Mouse (Mus musculus) midbrain, embryonic 13.5 days (tissue): ENCODE results near the gene Serac1. TPM values are rescaled to one million over a fixed set of nuclear protein-coding genes. Genes with fewer than 3 reads are reported as not detected.

ENCODE experiments used
- ATAC-seq: fragments of 200-750 bp; cut with Nextera tagmentation; 2 replicates; pipeline ENCODE4 v1.8.0; 2017; ENCODE audit warnings: mild to moderate bottlenecking, moderate TSS enrichment, moderate library complexity
- H3K27ac ChIP-seq: fragments of 300-500 bp; sonication (generic); 2 replicates; pipeline ENCODE4 v1.5.1; 2015; ENCODE audit warnings: inconsistent platforms, mild to moderate bottlenecking, moderate library complexity
- H3K27me3 ChIP-seq: fragments of 300-500 bp; sonication (generic); 2 replicates; pipeline ENCODE4 v1.6.1; 2015; ENCODE audit warnings: mild to moderate bottlenecking, inconsistent platforms
- H3K36me3 ChIP-seq: fragments of 300-500 bp; sonication (generic); 2 replicates; pipeline ENCODE4 v1.6.1; 2015; ENCODE audit warnings: mild to moderate bottlenecking, inconsistent platforms
- H3K4me1 ChIP-seq: fragments of 300-500 bp; sonication (generic); replicated peaks from 2 replicates; pipeline ENCODE4 v1.6.1; 2015; ENCODE audit warnings: inconsistent platforms
- H3K4me2 ChIP-seq: fragments of 300-500 bp; sonication (generic); replicated peaks from 2 replicates; pipeline ENCODE4 v1.6.1; 2015; ENCODE audit warnings: moderate library complexity, mild to moderate bottlenecking, inconsistent platforms
- H3K4me3 ChIP-seq: fragments of 300-500 bp; sonication (generic); replicated peaks from 2 replicates; pipeline ENCODE4 v1.5.1; 2015; ENCODE audit warnings: mild to moderate bottlenecking, inconsistent platforms
- H3K9ac ChIP-seq: fragments of 300-500 bp; sonication (generic); replicated peaks from 2 replicates; pipeline ENCODE4 v1.6.1; 2015; ENCODE audit warnings: mild to moderate bottlenecking, inconsistent platforms
- H3K9me3 ChIP-seq: fragments of 300-500 bp; sonication (generic); 2 replicates; pipeline ENCODE4 v1.6.1; 2016; ENCODE audit warnings: mild to moderate bottlenecking, inconsistent platforms
- WGBS: fragments of 180-500 bp; shearing (Covaris S2); methylation state at CpG from one replicate; pipeline ENCODE4 v1.1.7; 2015; 5-methylcytosine and 5-hydroxymethylcytosine counted together
- polyA plus RNA-seq: library from polyadenylated mRNA; unstranded; fragments of >200 nt; fragmentation: Nextera tagmentation; extraction: Ambion mirVana; gene quantifications from 2 replicates; pipeline ENCODE4 v1.2.1, GENCODE M21; 2015

Serac1 gene
- polyA plus RNA-seq, 1 experiment from 2014 or later = 10.9 TPM

DNA sequence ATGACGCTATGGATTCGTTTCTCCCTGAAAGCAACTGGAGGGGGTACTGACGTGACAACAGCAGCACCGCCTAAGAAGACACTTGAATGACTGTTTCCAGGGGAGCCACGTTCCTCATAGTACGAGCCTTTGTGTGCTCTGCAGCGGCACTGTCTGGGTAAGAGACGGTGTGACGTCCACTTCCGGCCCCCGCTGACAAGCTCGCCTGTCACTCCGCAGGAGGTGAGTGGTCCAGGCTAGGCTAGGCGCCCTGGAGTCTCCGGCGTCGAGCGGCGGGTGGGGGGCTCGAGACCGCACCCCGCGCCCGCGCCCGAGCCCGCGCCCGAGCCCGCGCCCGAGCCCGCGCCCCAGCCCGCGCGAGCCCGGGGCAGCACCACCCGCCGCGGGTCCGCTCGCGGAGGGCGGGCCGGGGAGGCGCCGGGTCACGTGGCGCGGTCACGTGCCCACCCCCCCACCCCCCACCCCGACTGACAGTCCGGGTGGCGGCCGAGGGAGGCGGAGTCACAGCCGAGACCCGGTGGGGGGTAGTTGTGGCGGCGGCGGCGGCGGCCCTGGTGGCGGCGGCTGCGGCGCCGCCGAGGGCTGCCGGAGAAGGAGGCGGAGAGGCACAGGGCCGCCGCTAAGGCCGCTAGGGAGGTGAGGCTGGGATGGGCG, 26.9 kb upstream of the Serac1 start, which contains the start of gene Tulp4:
TSS of gene Tulp4 (plus strand) at position 77 of the 654 bp plus-strand sequence.
- Histone ChIP-seq H3K4me3 (peak within 1 kb of the TSS; percentile 94), H3K27me3 (no peaks in the 10 kb centered on the region; the same call in 1 of the 2 replicates), H3K4me1 (peaks cover 34% of the 10 kb centered on the region), H3K27ac (peak within 1 kb of the TSS; percentile 99), H3K36me3 (peaks cover 9% of the 10 kb centered on the region; the same call in 1 of the 2 replicates), H3K9me3 (no peaks in the 10 kb centered on the region), H3K9ac (peak within 1 kb of the TSS; percentile 98), H3K4me2 (peak within 1 kb of the TSS; percentile 91)
- WGBS = under 1% methylated on average over 53 of the region's 76 CpGs
- peak; percentile 99 for ATAC-seq

DNA sequence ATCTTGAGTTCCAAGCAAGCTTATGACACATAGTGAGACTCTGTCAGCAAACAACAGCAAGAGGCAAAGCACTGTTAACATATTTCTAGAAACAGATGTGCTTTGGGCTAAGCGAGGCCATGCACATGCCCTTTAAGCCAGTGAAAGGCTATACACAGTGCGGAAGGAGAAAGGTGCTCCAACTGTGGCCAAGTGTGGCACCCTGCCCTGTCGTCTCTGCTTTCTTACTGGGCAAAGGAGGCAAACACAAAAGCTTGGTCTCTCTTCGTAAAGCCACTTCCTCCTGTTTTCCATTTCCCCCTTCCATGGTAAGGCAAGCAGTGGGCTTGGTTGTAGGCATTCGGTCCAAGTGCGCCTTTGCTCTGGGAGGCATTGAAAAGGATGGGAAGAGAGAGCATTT, 24.0 kb upstream of the Serac1 start:
- H3K4me3 ChIP-seq = no peak overlapping the region
- H3K36me3 ChIP-seq = no peaks in the 10 kb centered on the region
- no peak overlapping the region for H3K9ac ChIP-seq
- WGBS = 81% methylated on average over 6 of the region's 6 CpGs
- H3K27ac ChIP-seq = no peak overlapping the region
- no peak for ATAC-seq
- no peaks in the 10 kb centered on the region for H3K9me3 ChIP-seq
- peaks cover 14% of the 10 kb centered on the region for H3K4me1 ChIP-seq
- H3K27me3 ChIP-seq = no peaks in the 10 kb centered on the region; the same call in 1 of the 2 replicates
- no peak overlapping the region for H3K4me2 ChIP-seq

DNA sequence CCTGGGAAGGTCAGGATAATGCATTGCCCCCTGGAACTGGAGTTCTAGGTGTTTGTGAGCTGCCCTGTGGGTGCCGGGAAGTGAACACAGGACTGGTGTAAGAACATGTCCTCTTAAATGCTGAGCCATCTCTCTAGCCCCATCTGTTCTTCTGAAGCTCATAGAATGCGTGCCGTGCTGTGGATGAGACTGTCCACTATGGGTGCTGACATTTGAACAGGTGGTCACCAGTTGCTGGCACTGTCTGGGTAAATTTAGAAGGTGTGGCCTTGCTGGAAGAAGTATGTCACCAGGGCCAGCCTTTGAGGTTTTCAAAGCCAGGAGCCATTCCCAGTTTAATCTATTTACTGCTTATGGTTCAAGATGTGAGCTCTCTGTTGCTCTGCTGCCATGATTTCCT, 22.7 kb upstream of the Serac1 start:
- no peak for ATAC-seq
- H3K4me1 ChIP-seq = peaks cover 6% of the 10 kb centered on the region; the same call in 1 of the 2 replicates
- H3K27ac ChIP-seq = no peak overlapping the region
- H3K27me3 ChIP-seq = no peaks in the 10 kb centered on the region; the same call in 1 of the 2 replicates
- no peaks in the 10 kb centered on the region for H3K9me3 ChIP-seq
- H3K9ac ChIP-seq = no peak overlapping the region
- no peak overlapping the region for H3K4me2 ChIP-seq
- 87% methylated on average over 3 of the region's 3 CpGs for whole genome bisulfite sequencing
- no peaks in the 10 kb centered on the region for H3K36me3 ChIP-seq
- no peak overlapping the region for H3K4me3 ChIP-seq

DNA sequence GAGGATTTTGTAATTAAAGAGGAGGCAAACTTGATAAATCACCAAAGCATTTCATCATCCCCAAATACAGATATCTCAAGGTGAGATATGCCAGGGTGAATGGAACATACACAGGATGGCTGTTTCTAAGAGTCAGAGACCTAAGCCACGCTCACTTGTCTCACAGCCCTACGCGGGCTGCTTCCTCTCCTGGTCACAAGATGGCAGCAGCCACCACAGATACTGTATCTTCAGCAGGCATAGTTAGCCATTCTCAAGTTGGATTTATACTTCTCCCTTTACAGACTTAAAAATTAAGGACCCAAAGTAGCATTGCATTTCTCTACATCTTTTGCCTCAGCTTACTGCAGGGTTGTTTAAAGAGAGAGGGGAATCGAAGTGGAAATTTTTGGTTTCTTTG, 18.3 kb upstream of the Serac1 start:
- no peak for ATAC-seq
- H3K4me1 ChIP-seq = no peaks in the 10 kb centered on the region
- WGBS = 33% methylated on average over 4 of the region's 4 CpGs

DNA sequence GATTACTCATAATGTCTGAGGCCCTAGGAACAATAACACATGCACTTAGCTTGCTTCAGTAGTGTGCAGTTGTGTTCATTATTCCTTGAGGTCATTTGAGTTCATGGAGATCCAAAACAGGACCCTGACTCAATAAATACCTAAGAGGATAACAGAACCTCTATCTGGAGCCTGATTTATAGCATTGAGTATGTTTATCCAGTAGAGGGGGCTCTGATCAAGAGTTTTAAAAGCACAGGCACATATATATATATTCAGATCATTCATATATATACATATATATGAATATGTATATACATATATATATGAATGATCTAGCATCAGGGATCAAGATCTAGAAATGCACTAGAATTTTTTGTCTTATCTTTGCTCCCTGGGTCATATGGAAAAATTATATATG, 16.0 kb upstream of the Serac1 start:
- H3K27me3 ChIP-seq = no peaks in the 10 kb centered on the region
- no peaks in the 10 kb centered on the region for H3K9me3 ChIP-seq
- H3K9ac ChIP-seq = no peak overlapping the region
- H3K4me3 ChIP-seq = no peak overlapping the region
- no peak overlapping the region for H3K27ac ChIP-seq
- H3K36me3 ChIP-seq = 0 out of 2 replicates have a peak, but pooled peaks cover 6% of the 10 kb centered on the region
- no peaks in the 10 kb centered on the region for H3K4me1 ChIP-seq
- no peak for ATAC-seq
- no peak overlapping the region for H3K4me2 ChIP-seq

More for the DNA sequence above, 18.3 kb upstream of the Serac1 start:
- Histone ChIP-seq H3K4me3 (no peak overlapping the region), H3K36me3 (no peaks in the 10 kb centered on the region), H3K27ac (no peak overlapping the region), H3K4me2 (no peak overlapping the region), H3K9me3 (no peaks in the 10 kb centered on the region), H3K9ac (no peak overlapping the region), H3K27me3 (no peaks in the 10 kb centered on the region)

DNA sequence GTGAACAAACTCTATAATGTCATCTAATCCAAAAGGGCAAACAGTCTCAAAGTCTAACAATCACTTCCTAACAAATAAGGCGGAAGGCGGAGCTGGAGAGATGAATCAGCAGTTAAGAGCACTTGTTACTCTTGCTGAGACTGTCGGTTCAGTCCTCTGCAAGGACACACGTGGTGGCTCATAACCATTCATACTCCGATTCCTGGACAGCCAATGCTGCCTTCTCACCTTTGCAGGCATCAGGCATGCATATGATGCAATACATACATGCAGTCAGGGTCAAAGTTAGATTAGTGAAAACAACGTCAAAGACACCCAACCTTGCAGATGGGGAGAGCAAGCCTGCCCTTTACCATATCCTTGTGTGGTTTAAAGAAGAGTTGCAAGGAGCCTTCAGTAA, 12.1 kb upstream of the Serac1 start:
- no peaks in the 10 kb centered on the region for H3K27me3 ChIP-seq
- no peak for ATAC-seq
- no peak overlapping the region for H3K4me2 ChIP-seq
- H3K9ac ChIP-seq = no peak overlapping the region
- H3K4me3 ChIP-seq = no peak overlapping the region
- 90% methylated on average over 6 of the region's 6 CpGs for WGBS
- no peak overlapping the region for H3K27ac ChIP-seq
- H3K36me3 ChIP-seq = peaks cover 28% of the 10 kb centered on the region
- no peaks in the 10 kb centered on the region for H3K9me3 ChIP-seq
- no peaks in the 10 kb centered on the region for H3K4me1 ChIP-seq

DNA sequence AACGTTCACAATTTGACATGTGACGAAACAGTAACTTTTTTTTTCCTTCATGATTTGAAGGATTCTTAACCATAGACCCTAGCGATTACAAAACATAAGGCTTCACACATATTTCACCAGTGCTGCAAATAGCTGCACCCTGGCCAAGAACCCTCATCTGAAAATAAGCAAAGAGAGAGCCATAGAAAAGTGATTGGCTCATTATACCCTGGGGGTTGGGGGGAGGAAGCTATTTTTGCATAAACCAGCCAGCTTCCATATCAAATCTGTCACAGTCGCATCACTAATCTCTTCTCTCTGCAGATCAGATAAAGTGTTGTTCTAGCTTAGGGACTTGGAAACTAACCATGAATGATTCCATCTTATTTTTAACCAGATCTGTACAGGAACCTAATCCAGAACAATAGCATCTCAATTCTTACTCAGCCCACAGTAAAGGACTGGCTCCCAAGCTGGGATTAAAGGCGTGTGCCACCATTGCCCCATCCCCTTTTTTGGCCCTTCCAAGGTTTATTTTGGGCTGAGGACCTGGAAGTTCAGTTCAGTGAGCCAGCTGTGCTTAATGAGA, 3.9 kb upstream of the Serac1 start:
- no peak overlapping the region for H3K4me2 ChIP-seq
- peaks cover 29% of the 10 kb centered on the region for H3K4me1 ChIP-seq
- H3K27me3 ChIP-seq = no peaks in the 10 kb centered on the region
- peaks cover 41% of the 10 kb centered on the region for H3K36me3 ChIP-seq
- no peaks in the 10 kb centered on the region for H3K9me3 ChIP-seq
- H3K27ac ChIP-seq = no peak overlapping the region
- no peak overlapping the region for H3K9ac ChIP-seq
- H3K4me3 ChIP-seq = no peak overlapping the region
- ATAC-seq = no peak
- 87% methylated on average over 5 of the region's 5 CpGs for WGBS

DNA sequence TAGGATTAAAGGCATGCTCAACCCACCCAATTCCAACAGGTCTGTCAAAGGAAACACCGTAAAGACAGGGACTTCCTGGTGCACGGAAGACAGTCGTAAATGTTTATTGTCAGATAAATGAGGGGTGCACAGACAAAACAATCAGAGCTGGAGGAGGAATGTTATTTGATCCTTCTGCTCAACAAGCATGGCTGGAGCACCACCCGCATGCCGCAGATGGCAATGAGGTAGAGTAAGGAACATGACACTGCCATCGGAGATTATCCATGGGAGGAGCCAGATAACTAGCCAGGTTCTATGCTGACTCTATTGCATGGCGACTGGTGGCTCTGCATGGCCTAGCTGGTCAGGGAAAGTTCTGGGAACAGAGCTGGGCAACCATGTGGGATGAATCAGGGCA, 6.1 kb downstream of the Serac1 start:
- Histone ChIP-seq H3K9me3 (no peaks in the 10 kb centered on the region), H3K27me3 (no peaks in the 10 kb centered on the region), H3K4me3 (no peak overlapping the region), H3K27ac (no peak overlapping the region), H3K4me2 (no peak overlapping the region), H3K4me1 (peaks cover 5% of the 10 kb centered on the region), H3K36me3 (peaks cover 55% of the 10 kb centered on the region), H3K9ac (no peak overlapping the region)
- whole genome bisulfite sequencing = 93% methylated on average over 7 of the region's 7 CpGs
- no peak for ATAC-seq

DNA sequence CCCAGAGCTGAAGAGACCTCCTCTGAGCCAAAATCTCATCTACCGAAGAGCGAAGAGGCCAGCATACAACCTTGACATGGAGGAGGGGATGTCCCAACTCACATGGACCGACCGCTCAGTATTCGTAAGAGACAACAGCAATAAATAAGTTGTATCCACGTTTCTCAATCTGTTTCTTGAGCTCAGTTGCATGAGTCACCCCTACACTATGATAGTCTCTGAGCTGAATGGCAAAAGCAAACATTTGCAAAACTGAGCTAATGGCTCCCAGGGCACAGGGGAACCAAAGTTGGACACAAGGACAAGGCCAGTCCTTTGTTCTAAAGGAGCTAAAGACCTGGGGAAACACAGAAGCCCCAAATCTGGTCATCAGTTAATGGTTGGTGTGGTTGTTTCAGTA, 9.7 kb downstream of the Serac1 start:
- H3K36me3 ChIP-seq = peaks cover 83% of the 10 kb centered on the region

DNA sequence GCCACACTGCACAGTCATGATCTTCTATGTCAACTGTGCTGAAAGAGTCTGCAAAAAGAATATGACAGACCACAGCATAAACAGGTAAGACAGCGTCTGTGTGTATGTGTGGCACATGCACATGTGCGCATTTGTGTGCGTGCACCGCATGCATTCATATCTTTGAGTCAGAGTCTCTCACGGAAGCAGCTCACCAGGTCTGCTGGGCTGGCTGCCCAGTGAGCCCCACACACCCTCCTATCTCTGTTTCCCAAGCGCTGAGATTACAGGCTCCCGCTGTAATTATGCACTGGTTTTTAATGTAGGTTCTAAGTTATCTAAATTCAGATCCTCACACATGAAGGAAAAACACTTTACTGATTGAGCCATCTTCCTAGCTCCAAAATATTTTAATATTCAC, 11.9 kb downstream of the Serac1 start:
- no peaks in the 10 kb centered on the region for H3K27me3 ChIP-seq
- no peaks in the 10 kb centered on the region for H3K9me3 ChIP-seq
- H3K9ac ChIP-seq = no peak overlapping the region
- no peak overlapping the region for H3K27ac ChIP-seq
- no peak overlapping the region for H3K4me3 ChIP-seq
- H3K4me1 ChIP-seq = no peaks in the 10 kb centered on the region
- H3K36me3 ChIP-seq = peaks cover 90% of the 10 kb centered on the region
- ATAC-seq = no peak
- 96% methylated on average over 7 of the region's 7 CpGs for WGBS
- no peak overlapping the region for H3K4me2 ChIP-seq

More for the DNA sequence above, 9.7 kb downstream of the Serac1 start:
- Histone ChIP-seq H3K9me3 (no peaks in the 10 kb centered on the region), H3K9ac (no peak overlapping the region), H3K4me1 (no peaks in the 10 kb centered on the region), H3K27ac (no peak overlapping the region), H3K4me2 (no peak overlapping the region), H3K4me3 (no peak overlapping the region), H3K27me3 (no peaks in the 10 kb centered on the region)
- 88% methylated on average over 6 of the region's 6 CpGs for WGBS
- no peak for ATAC-seq

DNA sequence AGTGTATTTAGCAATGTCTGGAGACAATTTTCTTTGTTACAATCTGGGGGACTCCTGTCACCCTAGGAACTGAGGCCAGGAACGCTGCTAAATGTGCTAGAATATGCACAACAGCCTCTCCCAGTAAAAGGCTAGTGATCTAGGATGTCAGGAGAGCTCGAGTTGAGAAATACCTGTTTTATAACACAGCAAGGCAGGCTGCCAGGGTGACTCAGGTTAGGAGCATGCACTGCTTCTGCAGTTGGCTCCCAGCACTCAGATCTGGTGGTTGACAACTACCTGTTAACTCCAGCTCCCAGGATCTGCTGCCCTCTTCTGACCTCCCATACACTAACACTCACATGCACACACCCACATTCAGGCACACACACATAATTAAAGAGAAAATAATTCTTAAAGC, 13.5 kb downstream of the Serac1 start:
- no peak for ATAC-seq
- no peak overlapping the region for H3K9ac ChIP-seq
- no peak overlapping the region for H3K4me2 ChIP-seq
- 95% methylated on average over 2 of the region's 2 CpGs for WGBS
- H3K27ac ChIP-seq = no peak overlapping the region
- no peaks in the 10 kb centered on the region for H3K27me3 ChIP-seq
- no peaks in the 10 kb centered on the region for H3K4me1 ChIP-seq
- no peak overlapping the region for H3K4me3 ChIP-seq
- H3K9me3 ChIP-seq = no peaks in the 10 kb centered on the region
- H3K36me3 ChIP-seq = peaks cover 83% of the 10 kb centered on the region

DNA sequence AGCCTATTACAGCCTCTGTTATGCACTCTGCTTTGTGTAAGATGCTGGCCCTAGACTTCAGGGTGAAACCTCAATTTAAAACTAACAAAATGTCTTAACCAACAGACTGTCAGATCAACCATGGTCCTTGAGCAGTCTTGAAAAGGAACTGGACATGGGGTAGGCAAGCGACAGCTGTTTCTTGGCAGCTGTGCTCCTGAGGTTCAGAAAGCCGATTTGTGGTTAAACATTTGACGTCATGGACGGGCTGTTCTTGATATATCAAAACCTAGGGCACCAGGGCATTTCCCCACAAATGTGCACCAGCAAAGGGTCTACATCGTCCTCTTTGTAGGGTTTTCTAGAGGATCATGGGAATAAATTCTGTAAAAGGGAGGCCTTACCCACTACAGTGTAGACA, 16.0 kb downstream of the Serac1 start:
- Histone ChIP-seq H3K4me2 (no peak overlapping the region), H3K9me3 (no peaks in the 10 kb centered on the region), H3K27ac (no peak overlapping the region), H3K9ac (no peak overlapping the region), H3K27me3 (no peaks in the 10 kb centered on the region), H3K4me1 (no peaks in the 10 kb centered on the region), H3K36me3 (peaks cover 67% of the 10 kb centered on the region), H3K4me3 (no peak overlapping the region)
- no peak for ATAC-seq
- WGBS = 96% methylated on average over 5 of the region's 5 CpGs

DNA sequence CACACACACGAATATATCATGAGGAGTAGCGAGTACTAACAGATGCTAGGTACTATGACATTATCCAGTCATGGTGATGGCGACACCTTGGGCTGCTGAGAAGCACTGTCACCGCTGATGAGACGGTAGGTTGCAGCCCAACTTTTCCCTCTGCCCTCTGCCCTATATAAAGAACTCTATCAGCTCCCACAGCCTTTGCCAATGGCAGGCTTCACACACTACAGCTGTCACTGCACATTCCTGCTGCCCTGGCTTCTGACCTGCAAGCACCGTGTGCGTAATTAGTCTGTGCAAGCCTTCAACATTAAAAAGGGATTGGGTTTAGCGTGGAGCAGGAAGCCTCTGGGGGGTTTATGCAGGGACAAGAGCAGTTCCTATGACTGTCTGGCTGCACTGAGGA, 16.7 kb downstream of the Serac1 start:
- WGBS = 85% methylated on average over 8 of the region's 8 CpGs
- no peaks in the 10 kb centered on the region for H3K4me1 ChIP-seq

More for the DNA sequence above, 16.7 kb downstream of the Serac1 start:
- Histone ChIP-seq H3K9me3 (no peaks in the 10 kb centered on the region), H3K9ac (no peak overlapping the region), H3K27me3 (no peaks in the 10 kb centered on the region), H3K4me3 (no peak overlapping the region), H3K36me3 (peaks cover 67% of the 10 kb centered on the region), H3K27ac (no peak overlapping the region), H3K4me2 (no peak overlapping the region)
- ATAC-seq = no peak
